Mouse (Mus musculus): ENCODE measurements at regions not wholly inside any gene's neighbourhood (a gene's known extent, or its start where the extent isn't known, plus 50 kb on each side); places are given as distances from the start of the nearest gene placed in this dataset.

- Histone ChIP-seq H3K4me3 (replicated peaks in 1 of 3; ENCODE audit: low read depth in 2 of 3, low read length in 2 of 3, poor library complexity in 1 of 3) (no peak overlapping the region), H3K27ac (ENCODE audit: insufficient read depth, low read depth) (no peak overlapping the region), H3K9me3 (replicated peaks; ENCODE audit: low read length) (no peaks in the 10 kb centered on the region), H3K27me3 (replicated peaks) (no peaks in the 10 kb centered on the region), H3K4me1 (ENCODE audit: control insufficient read depth in 1 of 2, insufficient read depth in 2 of 2) (peaks cover 24 to 49% of the 10 kb centered on the region in 2 experiments), H3K36me3 (replicated peaks in 1 of 2; ENCODE audit: control insufficient read depth in 1 of 2, insufficient read depth in 1 of 2, low read length in 1 of 2) (no peaks in the 10 kb centered on the region), H3K79me2 (replicated peaks; ENCODE audit: control insufficient read depth, extremely low read depth, insufficient read depth, poor library complexity, severe bottlenecking) (no peaks in the 10 kb centered on the region), H3K4me2 (ENCODE audit: insufficient read depth, low read depth, poor library complexity, severe bottlenecking) (peak overlapping the region; percentile 55; the same call in 1 of the 2 replicates), H3K9ac (ENCODE audit: insufficient read depth, low read depth) (no peak overlapping the region)
- dilution Hi-C loops (cut with MboI; ENCODE audit: extremely low pct_ligation_motif_present, extremely low pct_unique_long_range_greater_than_20kb, low sequenced_read_pairs), result no loop called here
- peak; percentile 89 for DNase-seq (ENCODE audit: extremely low read depth)
- no peak for TF ChIP-seq USF2 (conservative IDR thresholded peaks at IDR 0.05; ENCODE audit: low read depth, low read length)
- no peak for TF ChIP-seq USF1 (IDR thresholded peaks at IDR 0.05; ENCODE audit: low read depth, low read length)
- peak; percentile 30; the same call in 1 of the 2 replicates for TF ChIP-seq JUND (conservative IDR thresholded peaks at IDR 0.05; ENCODE audit: low read depth, low read length)
- peak; percentile 16 for TF ChIP-seq SMC3 (IDR thresholded peaks at IDR 0.05; ENCODE audit: low read depth, low read length)
- no peak; the same call in 1 of the 2 replicates for TF ChIP-seq RAD21 (IDR thresholded peaks at IDR 0.05; ENCODE audit: low read depth, low read length)
- TF ChIP-seq MAX (IDR thresholded peaks at IDR 0.05; ENCODE audit: low read length), result no peak; the same call in 1 of the 2 replicates
- TF ChIP-seq NELFE (IDR thresholded peaks at IDR 0.05; ENCODE audit: low read depth, low read length), result no peak
- peak; percentile 66 for TF ChIP-seq ELF1 (IDR thresholded peaks at IDR 0.05; ENCODE audit: low read depth, low read length)
- no peak for TF ChIP-seq CTCF (conservative IDR thresholded peaks at IDR 0.05 in 1 of 2, IDR thresholded peaks at IDR 0.05 in 1 of 2; ENCODE audit: low read depth in 2 of 2, low read length in 2 of 2)
- peak; percentile 100 for TF ChIP-seq ETS1 (conservative IDR thresholded peaks at IDR 0.05; ENCODE audit: low read depth, low read length)
- TF ChIP-seq RCOR1 (conservative IDR thresholded peaks at IDR 0.05; ENCODE audit: low read depth, low read length), result peak; percentile 76; the same call in 1 of the 2 replicates
- TF ChIP-seq MAFK (IDR thresholded peaks at IDR 0.05; ENCODE audit: insufficient replicate concordance, low read length), result no peak
- TF ChIP-seq ZNF384 (IDR thresholded peaks at IDR 0.05; ENCODE audit: low read depth, low read length), result no peak; the same call in 1 of the 2 replicates
- peak; percentile 44 for TF ChIP-seq JUN (IDR thresholded peaks at IDR 0.05; ENCODE audit: insufficient read depth, low read depth, low read length)
- no peak for TF ChIP-seq ZKSCAN1 (IDR thresholded peaks at IDR 0.05; ENCODE audit: borderline replicate concordance, low read depth, low read length)
- TF ChIP-seq POLR2A (IDR thresholded peaks at IDR 0.05; ENCODE audit: low read depth, low read length), result no peak
- TF ChIP-seq POLR2AphosphoS2 (IDR thresholded peaks at IDR 0.05; ENCODE audit: low read depth, low read length), result no peak
- TF ChIP-seq HCFC1 (IDR thresholded peaks at IDR 0.05; ENCODE audit: low read depth, low read length), result no peak; the same call in 1 of the 2 replicates
- TF ChIP-seq SIN3A (IDR thresholded peaks at IDR 0.05; ENCODE audit: low read length), result no peak
- peak; percentile 79 for TF ChIP-seq IRF4 (IDR thresholded peaks at IDR 0.05; ENCODE audit: low read depth, low read length)
- no peak for TF ChIP-seq TBP (conservative IDR thresholded peaks at IDR 0.05; ENCODE audit: low read depth, low read length)
- no peak for TF ChIP-seq MXI1 (IDR thresholded peaks at IDR 0.05; ENCODE audit: low read depth, low read length)
- TF ChIP-seq EP300 (IDR thresholded peaks at IDR 0.05; ENCODE audit: low read length), result peak; percentile 75; the same call in 1 of the 2 replicates
- no peak for TF ChIP-seq CHD1 (IDR thresholded peaks at IDR 0.05; ENCODE audit: low read depth, low read length)
- no peak for TF ChIP-seq KAT2A (IDR thresholded peaks at IDR 0.05; ENCODE audit: insufficient replicate concordance, low read length)
- no peak for TF ChIP-seq GABPA (IDR thresholded peaks at IDR 0.05; ENCODE audit: insufficient replicate concordance, low read depth, low read length)
- TF ChIP-seq TCF12 (IDR thresholded peaks at IDR 0.05; ENCODE audit: low read depth, low read length), result peak; percentile 96
- TF ChIP-seq MAZ (IDR thresholded peaks at IDR 0.05; ENCODE audit: low read depth, low read length), result peak; percentile 79; the same call in 1 of the 2 replicates
- TF ChIP-seq NRF1 (IDR thresholded peaks at IDR 0.05; ENCODE audit: low read depth, low read length), result no peak
- TF ChIP-seq CHD2 (IDR thresholded peaks at IDR 0.05; ENCODE audit: low read length), result no peak
- no peak for TF ChIP-seq UBTF (IDR thresholded peaks at IDR 0.05; ENCODE audit: low read depth, low read length)
- TF ChIP-seq PAX5 (IDR thresholded peaks at IDR 0.05; ENCODE audit: low read length), result no peak
- peak; percentile 39; the same call in 1 of the 2 replicates for TF ChIP-seq MYC (IDR thresholded peaks at IDR 0.05; ENCODE audit: low read depth, low read length)
- no peak for TF ChIP-seq E2F4 (IDR thresholded peaks at IDR 0.05; ENCODE audit: insufficient replicate concordance, low read depth, low read length)
- peak; percentile 77; the same call in 1 of the 2 replicates for TF ChIP-seq MEF2A (IDR thresholded peaks at IDR 0.05; ENCODE audit: borderline replicate concordance, low read depth, low read length)
- no peak for TF ChIP-seq ZMIZ1 (IDR thresholded peaks at IDR 0.05; ENCODE audit: low read depth, low read length)
- TF ChIP-seq BHLHE40 (IDR thresholded peaks at IDR 0.05; ENCODE audit: low read depth, low read length), result peak; percentile 100
- TF ChIP-seq ZC3H11A (IDR thresholded peaks at IDR 0.05; ENCODE audit: low read depth, low read length), result no peak
- in situ Hi-C loops (cut with MboI; ENCODE audit: low pct_ligation_motif_present, low pct_unique_long_range_greater_than_20kb, low sequenced_read_pairs), result no loop called here
Measured at GRCm38 (mm10) chr3:149338684-149339373, 348.5 kb upstream of the Adgrl2 start.
